Mouse (Mus musculus) limb, embryonic 11.5 days (tissue): ENCODE results near the gene Gm5134. TPM values are rescaled to one million over a fixed set of nuclear protein-coding genes. Genes with fewer than 3 reads are reported as not detected.

Experiments
- ATAC-seq: fragments of 200-750 bp; cut with Nextera tagmentation; 2 replicates; pipeline ENCODE4 v1.8.0; 2017; ENCODE audit warnings: low read depth; ENCODE audit not compliant: insufficient number of reproducible peaks, low FRiP score, low TSS enrichment
- DNase-seq: peaks from one replicate; pipeline ENCODE4 v3.0.0-alpha.2; 2015; ENCODE audit warnings: low spot score
- H3K27ac ChIP-seq: fragments of 300-500 bp; sonication (generic); replicated peaks from 2 replicates; pipeline ENCODE4 v1.5.1; 2014; ENCODE audit warnings: low read depth, mild to moderate bottlenecking, low read length
- H3K27me3 ChIP-seq: fragments of 300-500 bp; sonication (generic); 2 replicates; pipeline ENCODE4 v1.6.1; 2014; ENCODE audit warnings: mild to moderate bottlenecking, low read length, mixed read lengths; ENCODE audit not compliant: control insufficient read depth, insufficient read depth
- H3K36me3 ChIP-seq: fragments of 300-500 bp; sonication (generic); 2 replicates; pipeline ENCODE4 v1.6.1; 2014; ENCODE audit warnings: mild to moderate bottlenecking, low read length, moderate library complexity, mixed read lengths; ENCODE audit not compliant: control insufficient read depth, insufficient read depth
- H3K4me1 ChIP-seq: fragments of 300-500 bp; sonication (generic); 2 replicates; pipeline ENCODE4 v1.6.1; 2014; ENCODE audit warnings: low read length, mixed read lengths; ENCODE audit not compliant: control insufficient read depth, insufficient read depth
- H3K4me2 ChIP-seq: fragments of 300-500 bp; sonication (generic); 2 replicates; pipeline ENCODE4 v1.6.1; 2014; ENCODE audit warnings: low read depth, mild to moderate bottlenecking, moderate library complexity; ENCODE audit not compliant: severe bottlenecking
- H3K4me3 ChIP-seq: fragments of 300-500 bp; sonication (generic); 2 replicates; pipeline ENCODE4 v1.5.1; 2014; ENCODE audit warnings: low read depth, low read length
- H3K9ac ChIP-seq: fragments of 300-500 bp; sonication (generic); 2 replicates; pipeline ENCODE4 v1.6.1; 2014; ENCODE audit warnings: mild to moderate bottlenecking, low read length
- H3K9me3 ChIP-seq: fragments of 300-500 bp; sonication (generic); 2 replicates; pipeline ENCODE4 v1.6.1; 2016; ENCODE audit warnings: low read length; ENCODE audit not compliant: control insufficient read depth
- WGBS: fragments of 180-500 bp; shearing (Covaris S2); extraction: QIAGEN DNeasy Blood & Tissue Kit; methylation state at CpG from one replicate; pipeline ENCODE4 v1.1.7; 2014; 5-methylcytosine and 5-hydroxymethylcytosine counted together
- polyA plus RNA-seq: library from polyadenylated mRNA; unstranded; fragments of >200 nt; fragmentation: Nextera tagmentation; extraction: Ambion mirVana; gene quantifications from 2 replicates; pipeline ENCODE4 v1.2.1, GENCODE M21; 2014

Gene Gm5134
- 0.10 TPM in 1 of 2 replicates, not detected in the other for polyA plus RNA-seq

DNA sequence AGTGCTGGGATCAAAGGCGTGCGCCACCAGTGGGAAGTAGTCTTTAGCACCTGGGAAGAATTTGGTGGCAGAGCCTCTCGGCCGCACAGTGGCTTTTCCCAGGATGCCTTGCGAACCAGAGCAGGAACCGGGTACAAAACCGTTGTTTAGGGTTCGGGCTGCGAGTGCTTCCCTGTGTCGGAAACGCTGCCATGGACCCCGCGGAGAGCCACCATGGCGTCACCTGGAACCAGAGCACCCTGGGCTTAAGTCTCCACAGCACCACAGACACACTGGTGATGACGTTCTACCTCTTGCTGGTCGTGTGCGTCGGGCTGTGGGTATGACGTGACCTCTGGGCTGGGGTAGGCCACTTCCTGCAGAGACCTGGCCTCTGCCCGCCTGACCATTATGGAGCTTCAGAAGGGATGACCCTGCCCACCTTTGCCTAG lies at the start of gene Gm5134:
Gm5134 (plus strand) TSS at position 134 of the 431 bp plus-strand sequence.
- Histone ChIP-seq H3K36me3 (no peaks in the 10 kb centered on the region), H3K4me1 (peaks cover 3% of the 10 kb centered on the region; the same call in 1 of the 2 replicates), H3K4me2 (peak within 1 kb of the TSS; percentile 22), H3K27ac (no peak within 1 kb of the TSS), H3K9me3 (no peaks in the 10 kb centered on the region), H3K9ac (no peak within 1 kb of the TSS; the same call in 1 of the 2 replicates), H3K4me3 (no peak within 1 kb of the TSS), H3K27me3 (no peaks in the 10 kb centered on the region)
- 23% methylated on average over 20 of the region's 20 CpGs for WGBS
- DNase-seq (no peak), ATAC-seq (0 out of 2 replicates have a peak, but pooled peaks have one; percentile 31)

DNA sequence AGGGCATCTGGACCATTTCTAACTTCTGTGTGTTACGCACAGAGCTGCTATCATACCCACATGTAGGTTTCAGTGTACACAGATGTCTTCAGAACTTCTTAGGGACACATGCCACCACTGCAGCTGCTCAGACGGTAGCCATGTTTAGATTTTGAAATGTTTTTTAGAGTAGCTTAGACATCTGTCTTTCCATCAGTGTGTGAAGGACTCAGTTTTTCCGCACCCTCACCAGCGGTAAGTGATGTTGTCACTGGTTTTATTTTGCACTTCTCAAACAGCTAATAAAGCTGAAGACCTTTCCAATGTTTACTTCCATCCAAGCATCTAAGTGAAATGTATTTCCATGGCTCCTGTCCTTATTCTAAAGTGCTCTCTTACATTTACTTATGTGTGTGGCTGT lies 47.4 kb upstream of the Gm5134 start:
- Histone ChIP-seq H3K27ac (no peak overlapping the region), H3K4me3 (no peak overlapping the region), H3K4me1 (no peaks in the 10 kb centered on the region), H3K4me2 (no peak overlapping the region), H3K9ac (no peak overlapping the region), H3K36me3 (peaks cover 46% of the 10 kb centered on the region), H3K27me3 (no peaks in the 10 kb centered on the region), H3K9me3 (no peaks in the 10 kb centered on the region)
- DNase-seq (no peak), ATAC-seq (no peak)
- 94% methylated on average over 4 of the region's 4 CpGs for WGBS

DNA sequence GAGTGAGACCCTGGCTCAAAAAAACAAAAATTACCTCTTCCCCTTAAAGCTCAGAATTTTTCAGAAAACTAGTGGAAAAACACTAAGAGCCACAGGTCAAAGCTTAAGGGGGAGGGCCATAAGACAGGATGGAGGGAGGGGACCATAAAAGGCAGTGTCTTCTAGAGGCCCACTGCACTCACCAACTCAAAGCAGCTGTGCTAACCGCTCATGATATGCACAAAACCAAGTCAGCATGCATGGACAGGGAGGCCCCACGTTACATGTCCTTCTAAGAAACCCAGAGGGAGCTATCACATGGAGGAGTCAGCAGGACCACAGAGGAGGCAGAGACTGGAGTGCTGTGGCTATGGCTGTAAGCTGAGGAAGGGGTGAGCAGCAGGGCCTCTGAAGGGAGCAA lies 43.6 kb upstream of the Gm5134 start:
- Histone ChIP-seq H3K36me3 (peaks cover 23% of the 10 kb centered on the region), H3K4me2 (no peak overlapping the region), H3K4me1 (no peaks in the 10 kb centered on the region), H3K27ac (no peak overlapping the region), H3K9ac (no peak overlapping the region), H3K9me3 (no peaks in the 10 kb centered on the region), H3K27me3 (no peaks in the 10 kb centered on the region), H3K4me3 (no peak overlapping the region)
- ATAC-seq: no peak
- no peak for DNase-seq
- WGBS: 80% methylated on average over 2 of the region's 2 CpGs

DNA sequence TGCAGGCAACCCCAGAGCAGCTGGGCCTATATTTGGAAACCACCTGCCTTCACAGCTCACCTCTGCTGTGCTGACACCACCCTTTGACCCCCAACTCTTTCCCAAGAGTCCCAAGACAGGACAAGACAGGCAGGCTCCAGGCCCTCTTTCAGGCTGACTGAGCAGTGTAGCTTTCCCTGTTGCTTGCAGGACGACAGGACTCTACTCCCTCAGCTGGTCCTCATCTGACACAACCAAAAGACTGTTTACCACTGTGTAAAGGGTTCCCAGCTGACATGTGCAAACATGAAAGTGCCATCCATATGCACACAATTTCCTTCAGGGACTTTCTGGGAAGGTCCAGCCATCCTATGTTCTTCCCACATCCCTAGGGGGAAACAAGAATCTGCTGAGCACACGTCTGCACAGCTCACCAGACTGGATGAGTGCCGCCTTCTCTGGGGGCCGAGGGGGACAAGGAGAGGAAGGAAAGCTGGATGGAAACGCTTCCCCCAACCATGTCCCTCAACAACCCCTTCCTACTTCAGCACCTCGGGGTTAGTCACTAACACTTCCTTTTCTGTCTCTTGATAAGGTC lies 41.2 kb upstream of the Gm5134 start:
- Histone ChIP-seq H3K4me1 (peaks cover 3% of the 10 kb centered on the region; the same call in 1 of the 2 replicates), H3K36me3 (peaks cover 16% of the 10 kb centered on the region), H3K4me3 (no peak overlapping the region), H3K27ac (no peak overlapping the region), H3K9me3 (no peaks in the 10 kb centered on the region), H3K4me2 (no peak overlapping the region), H3K9ac (no peak overlapping the region), H3K27me3 (no peaks in the 10 kb centered on the region)
- WGBS: 82% methylated on average over 6 of the region's 6 CpGs
- ATAC-seq: no peak
- no peak for DNase-seq

DNA sequence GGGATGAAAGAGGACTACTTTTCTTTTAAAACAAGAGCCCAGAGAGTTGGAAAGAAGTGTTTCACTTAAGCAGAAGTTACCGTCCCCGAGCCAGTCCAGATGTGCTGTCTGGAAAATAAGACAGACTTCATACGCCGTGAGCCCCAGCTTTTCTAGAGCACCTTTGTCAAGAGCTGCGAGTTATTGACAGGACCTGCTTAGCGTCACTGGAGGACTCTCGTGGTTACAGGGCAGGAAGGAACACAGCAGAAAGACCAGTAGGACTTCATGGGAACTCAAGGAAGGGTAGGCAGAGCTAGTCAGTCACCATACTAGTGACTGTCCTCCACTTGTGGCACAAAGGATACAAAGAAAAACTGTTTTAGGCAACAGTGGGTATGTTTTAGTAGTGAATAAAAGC lies 38.8 kb upstream of the Gm5134 start:
- 77% methylated on average over 7 of the region's 7 CpGs for WGBS
- H3K27ac ChIP-seq: no peak overlapping the region
- H3K4me2 ChIP-seq: no peak overlapping the region
- peaks cover 8% of the 10 kb centered on the region; the same call in 1 of the 2 replicates for H3K4me1 ChIP-seq
- no peak overlapping the region for H3K4me3 ChIP-seq
- H3K9me3 ChIP-seq: no peaks in the 10 kb centered on the region
- ATAC-seq (no peak), DNase-seq (no peak)
- no peaks in the 10 kb centered on the region for H3K27me3 ChIP-seq
- H3K9ac ChIP-seq: no peak overlapping the region
- H3K36me3 ChIP-seq: peaks cover 7% of the 10 kb centered on the region; the same call in 1 of the 2 replicates

DNA sequence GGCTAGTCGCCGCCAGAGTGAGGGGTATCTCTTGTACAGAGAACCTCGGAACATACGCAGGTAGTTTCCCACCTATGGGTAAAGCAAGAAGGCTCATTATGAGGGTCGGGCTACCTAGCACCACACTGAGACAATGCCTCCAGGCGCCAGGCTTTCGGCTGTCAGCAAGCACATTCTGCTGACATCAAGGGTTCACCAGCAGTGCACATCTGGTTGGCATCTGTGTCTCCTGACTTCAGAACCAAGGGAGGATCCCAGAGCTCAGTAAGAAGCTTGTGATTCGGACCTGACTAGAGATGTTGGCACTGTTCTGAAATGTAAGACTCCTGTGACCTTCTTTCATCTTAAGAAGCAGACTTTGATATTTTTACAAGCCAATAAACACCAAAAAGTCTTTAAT lies 37.5 kb upstream of the Gm5134 start:
- H3K9ac ChIP-seq: no peak overlapping the region
- DNase-seq (peak; percentile 54), ATAC-seq (no peak)
- no peaks in the 10 kb centered on the region for H3K9me3 ChIP-seq
- 39% methylated on average over 8 of the region's 8 CpGs for WGBS
- H3K27me3 ChIP-seq: no peaks in the 10 kb centered on the region
- peaks cover 2% of the 10 kb centered on the region; the same call in 1 of the 2 replicates for H3K36me3 ChIP-seq
- H3K4me1 ChIP-seq: peaks cover 8% of the 10 kb centered on the region; the same call in 1 of the 2 replicates
- no peak overlapping the region for H3K4me2 ChIP-seq
- no peak overlapping the region for H3K27ac ChIP-seq
- no peak overlapping the region for H3K4me3 ChIP-seq

DNA sequence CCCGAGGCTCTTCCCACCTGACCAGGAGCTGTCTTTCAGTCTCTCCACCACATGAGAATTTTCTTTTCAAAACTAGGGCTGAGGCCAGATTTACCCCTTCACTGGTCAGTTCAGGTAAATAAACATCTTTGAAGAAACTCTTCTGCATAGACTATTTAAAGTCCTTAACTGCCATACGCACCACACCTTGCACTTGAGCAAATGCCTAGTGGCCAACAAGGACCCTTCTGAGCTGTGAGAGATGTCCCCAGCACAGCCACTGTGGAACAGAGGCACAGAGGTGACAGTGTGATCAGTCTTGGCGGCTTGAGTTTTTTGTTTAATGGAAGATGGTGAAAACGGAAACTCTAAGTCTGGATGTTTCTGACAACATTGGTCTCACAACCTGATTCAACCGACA lies 35.3 kb upstream of the Gm5134 start:
- Histone ChIP-seq H3K9me3 (no peaks in the 10 kb centered on the region), H3K36me3 (no peaks in the 10 kb centered on the region; the same call in 1 of the 2 replicates)

DNA sequence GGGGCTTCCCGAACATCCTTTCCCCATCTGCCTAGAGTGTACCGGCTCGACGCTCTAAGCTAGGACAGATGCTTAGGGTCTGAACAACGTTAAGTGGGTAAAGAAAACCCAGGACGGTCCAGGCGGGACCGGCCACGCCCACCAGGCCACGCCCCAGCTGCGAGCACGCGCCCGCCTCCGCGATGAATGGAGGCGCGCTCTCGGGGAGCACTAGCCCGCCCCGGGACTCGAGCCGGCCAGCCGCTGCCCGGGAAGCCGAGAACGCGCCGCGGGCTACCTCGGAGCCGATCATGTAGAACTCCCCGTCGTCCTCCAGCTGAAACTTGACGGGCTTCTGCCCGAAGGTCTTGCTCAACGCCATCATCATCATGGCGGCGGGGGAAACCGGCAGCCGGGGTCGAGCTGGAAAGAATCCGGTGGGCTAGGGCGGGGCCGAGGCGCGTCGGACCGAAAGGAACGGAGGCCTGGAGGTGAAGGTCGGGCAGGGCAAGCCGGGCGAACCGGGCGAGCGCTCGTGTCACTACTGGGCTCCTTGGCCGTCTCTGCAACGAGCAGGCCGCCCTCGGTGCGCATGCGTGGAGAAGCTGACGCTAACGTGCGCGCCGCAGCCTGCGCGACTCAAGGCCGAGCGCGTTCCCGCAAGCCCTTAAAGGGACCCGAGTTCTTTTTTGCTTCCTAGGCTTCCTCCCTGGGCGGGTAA lies 33.1 kb upstream of the Gm5134 start, which contains the start of gene Smarcb1:
Smarcb1 (minus strand) TSS at position 592 of the 700 bp plus-strand sequence.
- no peaks in the 10 kb centered on the region; the same call in 1 of the 2 replicates for H3K36me3 ChIP-seq
- H3K27ac ChIP-seq: peak within 1 kb of the TSS; percentile 84
- peak; percentile 95 for DNase-seq
- H3K9me3 ChIP-seq: no peaks in the 10 kb centered on the region
- peak within 1 kb of the TSS; percentile 73 for H3K4me2 ChIP-seq
- no peaks in the 10 kb centered on the region for H3K27me3 ChIP-seq
- H3K4me1 ChIP-seq: peaks cover 12% of the 10 kb centered on the region
- ATAC-seq: peak; percentile 83
- peak within 1 kb of the TSS; percentile 66 for H3K4me3 ChIP-seq
- H3K9ac ChIP-seq: peak within 1 kb of the TSS; percentile 89
- under 1% methylated on average over 75 of the region's 76 CpGs for WGBS

More for the DNA sequence above, 35.3 kb upstream of the Gm5134 start:
- H3K4me2 ChIP-seq: no peak overlapping the region
- no peaks in the 10 kb centered on the region for H3K27me3 ChIP-seq
- H3K4me3 ChIP-seq: no peak overlapping the region
- DNase-seq: no peak
- ATAC-seq: no peak
- H3K9ac ChIP-seq: no peak overlapping the region
- 91% methylated on average over 5 of the region's 5 CpGs for WGBS
- H3K4me1 ChIP-seq: peaks cover 12% of the 10 kb centered on the region
- H3K27ac ChIP-seq: no peak overlapping the region
